Mouse (Mus musculus) ovary, adult 18-20 months (tissue): ENCODE data around the gene Eme2.

Experiments used
- DNase-seq: peaks from one replicate; pipeline ENCODE4 v3.0.0; 2022; ENCODE audit warnings: low spot score, mixed read lengths

Gene Eme2

DNA sequence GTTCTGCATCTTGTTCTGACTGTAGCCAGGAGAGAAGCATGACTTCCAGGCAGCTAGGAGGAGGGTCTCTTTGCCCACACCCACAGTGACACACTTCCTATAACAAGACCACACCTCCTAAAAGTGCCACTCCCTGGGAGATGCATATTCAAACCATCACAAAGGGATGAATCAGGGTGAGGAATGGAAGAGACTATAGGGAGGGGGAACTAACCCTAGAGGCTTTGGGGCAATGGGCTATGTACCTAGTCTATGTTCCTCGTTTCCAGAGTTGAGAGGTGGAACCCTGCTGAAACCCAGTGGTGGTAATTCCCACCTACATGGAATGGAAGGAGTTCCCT, 20.5 kb downstream of the Eme2 start:
- DNase-seq, result no peak

DNA sequence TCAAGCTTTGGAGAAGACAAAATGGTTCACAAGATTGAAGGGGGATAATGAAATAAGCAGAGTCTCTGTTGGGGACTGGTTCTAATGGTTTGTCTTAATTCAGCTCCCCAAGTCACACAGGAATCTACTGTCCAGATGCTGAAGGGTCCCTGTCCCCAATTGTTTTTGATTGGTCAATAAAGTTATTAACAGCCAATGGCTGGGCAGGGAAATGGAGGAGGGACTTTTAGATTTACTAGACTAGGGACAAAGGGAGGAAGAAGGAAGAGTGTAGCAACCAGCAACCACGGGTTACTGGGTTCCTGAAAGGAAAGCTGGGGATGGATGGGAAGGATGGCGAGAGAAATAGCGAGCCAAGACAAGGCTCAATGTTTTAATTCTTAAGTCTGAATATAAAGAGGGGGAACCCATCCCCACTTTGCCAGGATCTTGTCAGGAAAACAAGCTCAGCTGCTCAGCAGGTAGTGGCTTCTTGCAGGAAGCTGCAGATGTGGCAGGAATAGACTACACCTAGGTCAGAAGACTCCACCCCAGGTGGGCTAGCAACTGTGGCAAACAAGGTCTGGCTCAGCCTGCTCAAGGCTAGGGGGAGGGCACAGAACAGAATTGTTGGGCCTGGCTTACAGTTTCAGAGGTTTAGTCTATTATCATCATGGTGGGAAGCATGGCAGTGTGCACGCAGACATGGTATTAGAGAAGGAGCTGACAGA, 21.0 kb downstream of the Eme2 start:
- DNase-seq, result no peak

DNA sequence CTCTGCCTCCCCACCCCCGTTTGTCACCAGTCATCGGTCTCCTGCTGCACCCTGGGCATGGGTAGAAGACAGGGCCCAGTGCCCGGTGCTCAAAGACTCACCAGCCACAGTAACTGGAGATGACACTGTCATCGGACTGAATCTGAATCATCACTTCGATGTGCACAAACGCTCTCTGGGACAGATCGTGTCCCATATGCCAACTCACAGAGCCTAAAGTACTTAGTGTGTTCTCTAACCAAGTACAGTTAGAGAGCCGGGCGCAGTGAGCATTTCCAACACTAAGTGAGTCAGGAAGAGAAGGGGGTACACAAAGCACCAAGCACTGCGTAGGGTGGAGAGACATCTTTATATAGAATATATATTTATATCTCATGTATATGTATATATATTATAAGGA, 27.0 kb downstream of the Eme2 start:
- no peak for DNase-seq

DNA sequence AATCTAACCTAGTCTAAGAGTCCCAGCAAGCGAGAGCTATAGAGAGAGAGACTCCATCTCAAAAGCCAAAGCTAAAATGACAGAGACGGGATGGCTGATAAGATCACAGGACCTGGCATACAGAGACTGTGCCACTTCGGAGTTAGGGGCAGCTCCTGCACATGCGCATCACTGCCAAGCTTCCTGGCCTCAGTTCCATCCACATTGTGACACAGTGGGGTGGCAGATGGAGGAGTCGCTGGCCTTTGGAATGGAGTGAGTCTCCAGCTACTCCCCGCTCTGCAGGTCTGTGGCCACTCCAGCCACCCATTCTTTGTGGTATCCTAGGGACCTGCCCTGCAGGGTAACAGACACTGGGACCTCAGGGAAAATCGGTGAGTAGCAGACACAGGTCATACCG, 29.1 kb downstream of the Eme2 start, which contains the start of gene Igfals:
Gene Igfals, plus strand, starts transcription at position 222 of the 400 bp plus-strand sequence.
- DNase-seq, result no peak

DNA sequence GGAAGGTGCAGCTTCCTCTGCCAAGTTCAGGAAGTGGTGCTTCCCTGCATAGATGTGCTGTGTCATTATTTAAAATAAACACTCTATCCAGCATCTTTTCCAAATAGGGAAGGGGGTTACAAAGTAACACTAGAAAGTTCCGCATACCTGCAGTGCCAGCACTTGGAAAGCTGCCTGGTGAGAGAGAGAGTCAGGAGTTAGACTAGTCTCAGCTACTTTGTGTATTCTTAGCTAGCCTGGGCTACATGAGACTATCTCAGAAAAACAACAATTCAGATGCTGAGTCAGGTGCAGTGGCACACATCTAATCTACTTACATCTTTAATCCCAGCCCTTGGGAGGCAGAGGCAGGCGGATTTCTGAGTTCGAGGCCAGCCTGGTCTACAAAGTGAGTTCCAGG, 33.1 kb downstream of the Eme2 start:
- DNase-seq, result no peak

DNA sequence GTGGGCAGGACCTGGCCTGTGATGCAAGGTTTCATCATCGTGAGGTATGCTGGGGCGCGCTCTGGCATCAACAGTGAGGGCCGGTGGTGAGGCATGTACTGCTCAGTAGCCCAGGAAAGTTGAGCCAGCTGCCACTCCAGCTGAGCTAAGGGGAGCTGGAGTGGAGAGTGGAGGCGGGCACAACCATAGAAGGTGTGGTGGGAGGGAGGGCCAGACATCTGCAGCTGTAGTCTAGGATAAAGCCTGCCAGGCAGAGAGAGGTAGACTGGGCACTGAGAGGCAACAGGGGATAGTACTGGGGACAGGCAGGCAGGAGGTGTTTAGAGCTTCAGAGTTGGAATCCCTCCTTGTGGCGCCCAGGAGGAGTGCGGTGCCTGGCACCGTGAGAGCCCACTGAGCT, 34.8 kb downstream of the Eme2 start:
- DNase-seq, result no peak

DNA sequence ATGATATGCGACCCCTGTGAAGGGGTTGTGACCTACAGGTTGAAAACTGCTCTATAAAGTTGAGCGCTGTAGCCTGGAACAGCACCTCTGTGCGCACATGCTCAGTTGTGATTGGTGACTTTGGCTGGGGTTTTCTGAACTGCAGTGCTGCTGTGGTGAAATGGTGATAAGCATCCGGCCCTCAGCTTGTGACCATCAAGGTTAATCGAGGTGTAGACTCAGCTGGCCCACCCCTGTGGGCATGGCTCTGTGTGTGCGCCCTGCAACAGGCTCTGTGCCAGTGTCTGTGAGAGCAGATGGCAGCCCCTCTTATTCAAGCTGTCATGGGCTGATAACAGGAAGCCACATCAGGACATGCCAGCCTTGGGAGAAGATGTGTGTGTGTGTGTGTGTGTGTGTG, 35.9 kb downstream of the Eme2 start:
- DNase-seq, result no peak

DNA sequence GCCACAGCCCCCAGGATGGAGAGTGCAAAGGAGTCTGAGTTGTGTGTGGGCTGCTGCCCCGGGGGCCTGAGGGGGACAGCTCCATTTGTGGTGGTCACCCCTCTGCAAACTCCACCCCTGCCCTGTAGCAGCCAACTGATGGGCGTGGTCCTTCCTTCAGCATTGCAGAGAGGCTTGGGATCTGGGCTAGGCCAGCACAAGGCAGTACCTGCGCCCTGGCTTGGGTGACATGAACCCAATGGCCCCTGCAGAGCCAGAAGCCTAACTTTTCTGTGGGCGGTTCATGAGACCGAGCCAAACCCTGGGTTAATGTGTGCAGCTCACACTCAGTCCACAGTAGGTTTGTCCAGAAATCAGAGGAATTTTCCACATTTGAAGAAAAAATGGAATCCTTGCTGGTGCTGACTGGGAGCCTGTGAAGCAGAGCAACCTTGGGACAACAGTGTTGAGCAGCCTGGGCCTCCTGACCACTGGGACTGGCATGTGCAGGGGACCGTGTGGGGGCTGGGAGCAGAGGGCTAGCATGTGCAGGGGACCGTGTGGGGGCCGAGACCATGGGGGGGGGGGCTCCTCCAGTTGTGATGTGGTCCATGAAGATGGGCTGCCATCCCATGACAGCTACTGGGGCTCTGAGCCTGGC, 36.9 kb downstream of the Eme2 start:
- no peak for DNase-seq

DNA sequence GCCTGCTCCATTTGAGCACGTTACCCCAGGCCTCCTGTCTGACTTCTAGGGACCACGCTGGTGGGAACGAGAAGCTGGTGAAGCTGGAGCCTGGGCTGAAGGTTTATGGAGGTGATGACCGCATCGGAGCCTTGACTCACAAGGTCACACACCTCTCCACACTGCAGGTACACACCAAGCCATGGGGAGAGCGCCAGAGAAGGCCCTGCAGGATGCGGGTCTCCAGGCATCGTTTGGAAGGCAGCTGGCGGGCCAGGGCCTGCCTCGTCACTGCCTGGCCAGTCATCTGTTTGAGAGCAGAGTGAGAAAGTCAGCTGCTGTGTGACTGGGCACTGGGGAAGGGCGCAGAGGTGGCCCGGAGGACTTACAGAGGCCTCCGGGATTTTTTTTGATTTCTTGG, 38.3 kb downstream of the Eme2 start:
- DNase-seq, result no peak

DNA sequence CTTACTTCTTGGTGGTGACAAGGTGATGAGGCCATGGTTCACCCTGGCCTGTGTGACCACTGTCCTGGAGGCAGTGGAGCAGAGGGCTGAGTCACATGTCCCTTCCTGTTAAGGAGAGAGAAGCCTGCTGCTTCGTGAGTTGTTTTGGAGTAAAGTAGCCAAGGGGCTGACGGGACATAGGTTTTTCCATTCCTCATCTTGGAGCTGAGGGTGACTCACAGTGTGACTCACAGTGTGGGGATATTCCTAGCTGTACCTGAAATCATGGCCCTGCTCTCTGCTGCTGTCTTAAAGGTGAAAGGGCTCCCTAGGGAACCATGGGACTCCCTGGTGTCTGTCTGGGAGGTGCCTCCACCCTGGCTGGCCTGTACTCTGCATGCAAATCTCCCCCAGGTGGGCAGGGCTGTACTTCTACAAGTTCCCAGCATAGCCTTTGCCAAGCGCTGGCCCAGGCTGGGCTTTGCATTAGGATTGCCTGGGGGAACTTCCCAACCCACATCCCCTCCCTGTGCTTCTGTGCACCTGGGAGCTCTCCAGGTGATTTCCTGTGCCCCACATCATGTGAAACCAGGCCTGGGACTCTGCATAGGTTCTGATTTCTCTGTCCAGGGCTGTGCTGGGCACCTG, 38.9 kb downstream of the Eme2 start:
- DNase-seq, result no peak

DNA sequence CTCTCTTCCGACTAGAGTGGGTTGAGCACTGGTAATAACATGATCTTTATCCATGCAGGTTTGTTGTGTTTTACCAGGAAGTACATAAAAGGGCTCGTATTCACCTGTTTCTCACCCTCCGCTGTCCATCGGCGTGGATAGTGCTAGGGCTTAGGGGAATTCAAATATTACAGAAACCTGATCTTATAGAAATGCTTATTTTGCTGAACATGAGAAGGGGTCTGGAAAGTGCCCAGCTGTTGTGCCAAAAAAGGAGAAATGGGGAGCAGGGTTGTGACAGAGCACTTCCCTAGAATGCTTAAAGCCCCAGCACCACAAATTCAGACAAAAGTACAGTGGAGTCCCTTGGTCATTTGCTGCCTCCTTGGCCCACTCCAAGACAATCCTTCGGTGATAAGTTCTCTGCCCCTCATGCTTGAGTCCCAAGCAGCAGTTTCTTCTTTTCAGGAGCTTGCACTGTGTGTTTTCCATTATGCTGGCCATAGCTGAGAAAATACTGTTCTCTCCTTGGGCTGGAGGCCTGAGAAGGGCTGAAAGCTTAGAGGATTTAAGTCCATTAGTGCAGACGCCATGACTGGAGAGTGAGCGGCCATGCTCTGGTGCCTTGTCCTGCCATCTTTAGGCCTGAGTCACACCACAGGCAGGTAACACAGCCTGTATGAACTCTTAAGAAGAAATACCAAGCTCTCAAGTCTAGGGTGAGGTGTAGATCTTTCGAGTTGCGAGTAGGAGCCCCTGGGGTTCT, 43.3 kb downstream of the Eme2 start:
- DNase-seq, result no peak

DNA sequence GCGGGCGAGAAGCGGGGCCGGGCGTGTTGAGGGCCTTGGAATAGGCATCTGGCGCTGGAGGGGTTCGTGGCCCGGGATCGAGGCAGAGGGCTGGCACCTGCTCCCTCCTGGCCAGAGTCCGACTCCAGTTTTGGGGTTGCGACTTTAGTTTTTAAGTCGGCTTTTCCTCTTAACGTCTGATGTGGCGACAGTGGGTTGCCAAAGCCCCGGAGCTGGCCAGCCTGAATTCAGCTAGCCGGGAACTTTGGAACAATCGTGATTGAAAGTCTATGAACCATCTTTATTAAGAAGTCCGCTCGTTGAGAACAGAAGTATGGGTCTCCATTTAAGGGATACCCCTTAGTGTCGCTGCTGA, 44.1 kb downstream of the Eme2 start:
- no peak for DNase-seq

DNA sequence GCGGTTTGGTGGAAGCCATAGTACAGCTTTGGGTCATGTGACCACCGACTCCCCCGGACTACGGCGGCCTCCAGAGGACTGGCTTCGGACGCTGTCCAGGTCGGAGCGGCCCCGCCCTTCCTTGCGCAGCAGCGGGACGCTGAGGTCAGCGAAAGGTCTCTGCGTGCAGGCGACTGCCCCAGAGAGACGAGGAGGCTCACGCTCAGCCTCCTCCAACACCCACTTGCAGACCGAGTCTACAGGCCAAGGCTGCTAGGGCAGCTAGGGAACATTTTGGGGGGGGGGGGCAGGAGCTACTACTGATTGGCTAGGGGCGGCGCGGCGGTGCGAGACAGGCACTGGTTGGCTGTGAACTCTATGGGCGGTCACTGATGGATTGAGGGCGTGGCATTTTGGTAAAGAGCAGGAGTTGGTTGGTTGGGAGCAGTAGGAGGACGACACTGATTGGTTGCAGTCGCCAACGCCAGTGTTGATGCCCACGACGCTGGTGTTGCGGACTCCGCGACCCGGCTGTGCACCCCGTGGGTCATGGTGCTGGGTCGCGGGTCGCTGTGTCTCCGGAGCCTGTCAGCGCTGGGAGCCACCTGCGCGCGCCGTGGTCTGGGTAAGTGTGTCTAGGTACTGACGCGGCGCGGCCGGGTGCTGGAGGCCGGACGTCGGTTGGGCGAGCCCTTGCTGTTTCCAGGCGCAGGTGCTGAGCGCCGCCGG, 44.7 kb downstream of the Eme2 start, which contains the start of gene Fahd1:
Gene Fahd1, minus strand, starts transcription at position 300 of the 708 bp plus-strand sequence.
- peak; percentile 95 for DNase-seq

DNA sequence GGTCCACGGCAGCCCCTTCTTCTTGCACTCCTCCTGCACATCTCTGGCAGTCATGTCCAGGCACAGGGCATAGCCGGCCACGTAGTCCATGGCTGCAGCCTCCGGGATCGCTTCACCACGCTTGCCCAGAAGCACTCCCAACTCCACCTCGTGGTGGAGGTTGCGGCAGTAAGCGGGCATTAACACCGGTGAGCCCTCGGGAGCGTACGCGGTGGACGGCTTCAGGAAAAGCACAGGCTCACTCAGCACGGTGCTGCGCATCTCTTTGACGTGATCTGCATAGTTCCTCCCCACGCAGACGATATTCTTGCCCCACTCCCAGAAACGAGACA, 45.2 kb downstream of the Eme2 start:
- DNase-seq, result no peak

DNA sequence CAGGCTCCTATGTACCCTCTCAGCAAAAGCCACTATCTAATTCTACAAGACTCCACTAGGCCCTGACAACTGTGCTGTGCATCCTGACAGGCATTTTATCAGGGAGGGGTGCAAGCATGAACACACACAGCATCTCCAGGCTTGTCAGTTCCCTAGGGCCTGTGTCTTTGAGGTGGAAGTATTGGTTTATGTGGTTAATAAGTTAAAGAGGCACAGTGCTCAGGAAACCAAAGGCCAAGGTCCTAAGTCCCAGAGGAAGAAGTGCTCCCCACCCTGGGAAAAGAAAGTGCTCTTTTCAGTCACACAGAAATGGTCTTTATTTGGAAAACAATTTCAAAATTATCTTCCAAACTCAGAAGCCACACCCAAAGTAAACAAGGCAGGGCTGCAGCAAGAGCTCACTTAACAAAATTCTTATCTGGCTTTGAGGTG, 46.3 kb downstream of the Eme2 start:
- DNase-seq, result no peak

DNA sequence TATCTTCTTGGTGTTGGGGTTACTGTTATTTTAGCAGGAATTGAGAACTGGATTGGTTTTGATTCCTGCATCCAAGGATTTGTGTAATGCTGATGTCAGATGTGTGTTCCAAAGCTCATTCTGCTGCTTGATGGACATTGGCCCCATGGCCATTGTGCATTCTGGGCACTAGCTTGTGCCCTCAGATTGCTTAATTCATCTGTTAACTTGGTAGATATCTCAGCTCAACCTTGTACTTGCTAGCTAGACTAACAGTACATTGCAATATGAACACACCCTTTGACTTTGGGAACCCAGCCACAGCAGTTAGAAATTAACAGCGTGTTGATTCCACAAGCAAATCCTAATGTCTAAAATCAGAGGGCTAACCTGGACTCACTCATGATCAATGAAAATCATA, 47.5 kb downstream of the Eme2 start:
- DNase-seq, result no peak

DNA sequence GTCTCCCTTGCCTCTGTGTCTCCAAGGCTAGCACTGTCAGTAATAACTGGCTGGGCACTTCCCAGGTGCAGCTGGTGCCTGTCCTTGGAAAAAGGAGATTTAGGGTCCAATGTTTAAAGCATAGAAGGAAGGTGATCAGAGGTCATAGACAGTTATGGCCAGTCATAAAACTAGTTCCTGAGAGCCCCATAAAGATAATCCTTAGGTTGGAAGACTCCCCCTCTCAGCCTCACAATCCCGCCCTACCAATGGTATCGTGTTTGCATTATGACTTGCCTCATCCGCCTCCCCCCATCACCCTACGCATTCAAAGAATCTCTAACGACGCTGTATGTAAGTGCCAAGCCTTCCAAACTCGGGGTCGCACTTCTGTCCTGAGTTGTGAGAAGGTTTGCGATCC, 50.4 kb downstream of the Eme2 start:
- no peak for DNase-seq

DNA sequence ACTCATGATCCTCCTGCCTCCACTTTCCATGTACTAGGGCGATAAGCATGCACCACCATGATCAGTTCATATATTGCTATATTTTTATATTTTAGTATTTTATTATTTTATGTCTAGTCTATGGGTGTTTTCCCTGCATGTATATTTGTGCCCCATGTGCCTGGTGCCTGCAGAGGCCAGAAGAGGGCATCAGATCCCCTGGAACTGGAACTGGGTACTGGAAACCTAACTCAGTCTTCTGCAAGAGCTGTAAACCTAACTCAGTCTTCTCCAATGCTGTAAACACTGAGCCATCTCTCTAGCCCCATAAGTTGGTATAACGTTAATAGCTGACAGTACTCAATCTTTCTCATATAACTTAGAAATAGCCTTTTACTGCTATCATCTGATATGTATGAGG, 52.3 kb downstream of the Eme2 start:
- DNase-seq, result no peak

DNA sequence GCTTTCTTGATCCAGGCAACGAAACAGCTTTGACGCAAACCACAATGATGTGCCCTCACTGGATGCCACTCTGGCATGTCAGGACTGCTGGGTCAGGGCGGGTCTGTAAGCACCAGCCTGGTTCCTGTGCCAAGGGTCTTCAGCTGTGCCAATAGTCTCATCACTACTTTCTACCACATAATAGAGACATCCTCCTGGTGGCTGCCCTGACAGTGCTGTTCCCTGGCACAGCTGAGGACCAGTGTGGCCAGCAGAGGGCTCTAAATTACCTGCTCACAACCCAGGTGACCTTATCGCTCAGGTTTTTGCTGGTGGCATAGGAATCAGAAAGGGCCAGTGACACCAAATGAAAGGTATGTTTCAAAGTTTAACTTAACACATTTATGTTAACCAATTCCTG, 53.8 kb downstream of the Eme2 start:
- DNase-seq, result no peak

DNA sequence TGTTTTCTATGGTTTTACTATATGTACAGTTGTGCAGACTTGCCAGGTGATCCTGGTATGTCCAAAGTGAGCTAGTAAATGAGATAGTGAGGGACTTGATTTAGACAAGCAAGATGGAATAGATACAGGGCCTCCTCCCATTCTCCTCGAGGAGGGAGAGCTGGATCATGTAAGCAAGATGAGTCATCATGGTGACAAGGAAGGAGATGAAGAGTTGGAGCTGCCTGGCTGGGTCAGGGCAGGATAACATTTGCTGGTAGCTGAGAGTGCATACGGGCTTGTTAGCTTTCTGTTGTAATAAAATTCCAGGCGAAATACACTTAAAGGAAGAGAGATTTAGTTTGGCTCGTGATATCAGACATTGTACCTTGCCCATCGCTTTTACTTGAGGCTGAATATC, 54.5 kb downstream of the Eme2 start:
- DNase-seq, result no peak

DNA sequence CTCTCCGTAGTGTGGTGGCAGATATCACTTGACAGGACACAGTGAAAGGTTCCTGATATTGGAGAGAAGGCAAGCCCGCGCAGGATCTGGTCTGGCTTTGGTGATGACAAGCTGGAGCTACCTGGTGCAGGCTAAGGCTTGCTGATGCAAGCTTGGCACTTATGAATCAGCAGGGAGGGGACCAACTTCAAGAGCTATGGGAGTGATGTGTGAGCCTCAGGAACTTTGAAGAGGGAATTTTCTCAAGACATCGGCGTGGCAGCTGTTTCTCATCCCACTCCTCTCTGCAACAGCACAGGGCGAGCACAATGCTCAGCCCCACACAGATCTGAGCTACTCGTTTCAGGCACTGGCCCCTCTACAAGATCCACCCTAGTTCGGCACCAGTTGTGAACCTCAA, 55.0 kb downstream of the Eme2 start, which contains the start of gene Hagh:
Gene Hagh, plus strand, starts transcription at position 302 of the 400 bp plus-strand sequence.
- DNase-seq, result no peak
